Mouse (Mus musculus): ENCODE data around the gene Snx18. TPM values are rescaled to one million over a fixed set of nuclear protein-coding genes. Genes with fewer than 3 reads are reported as not detected.

The Snx18 gene
- 54.6 and 73.7 TPM in 2 replicates for polyA plus RNA-seq (2012; rRNA removed)

DNA sequence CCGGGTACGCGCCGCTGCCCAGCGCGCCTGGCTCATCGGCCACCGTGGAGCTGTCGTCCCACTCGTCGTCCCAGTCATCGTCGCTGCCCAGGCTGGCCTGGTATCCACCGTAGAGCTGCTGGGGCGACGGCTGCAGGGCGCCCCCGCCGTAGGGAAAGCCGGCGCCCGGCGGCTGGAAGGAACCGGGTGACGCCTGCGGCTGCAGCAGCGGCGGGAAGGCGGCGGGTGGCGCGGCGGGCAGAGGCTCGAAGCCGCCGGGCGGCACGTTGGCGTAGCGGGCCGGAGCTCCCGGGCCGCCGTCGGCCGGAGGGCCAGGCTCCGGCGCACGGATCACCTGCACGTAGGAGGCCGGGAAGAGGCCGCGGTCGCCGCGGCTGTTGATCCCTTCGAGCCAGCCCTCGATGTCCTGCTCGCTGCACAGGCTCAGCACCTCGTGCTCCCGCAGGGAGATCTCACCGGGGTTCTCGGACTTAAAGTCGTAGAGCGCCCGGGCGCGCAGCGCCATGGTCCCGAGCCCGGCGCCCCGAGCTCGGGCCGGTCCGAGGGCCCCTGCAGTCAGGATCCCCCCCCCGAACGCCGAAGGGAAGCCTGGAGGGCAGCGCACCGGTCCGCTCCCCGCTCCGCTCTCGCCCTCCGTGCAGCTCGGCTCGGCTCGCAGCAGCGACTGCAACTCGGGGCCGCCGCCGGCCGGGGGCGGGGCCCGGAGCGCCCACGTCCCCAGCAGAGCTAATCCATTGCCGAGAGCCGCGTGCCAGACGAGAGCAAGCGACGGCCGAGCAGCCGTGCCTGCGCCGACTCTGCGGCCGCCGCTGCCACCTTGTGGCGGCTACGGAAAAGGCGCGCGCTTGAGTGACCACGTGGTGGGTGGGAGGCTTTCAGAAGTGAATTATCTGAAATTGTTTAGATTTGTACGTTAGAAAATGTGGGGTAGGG is at the start of gene Snx18:
Snx18 (minus strand) TSS at position 674 of the 933 bp plus-strand sequence.

GRCm38 (mm10) chr13:113663151-113663779 is 44.9 kb upstream of the Snx18 start, which contains the start of gene Hspb3:
Hspb3 (minus strand) TSS chr13:113663676.

Other genes starting within 250 kb of the Snx18 start
- not detected in 2 replicates for gene Hspb3, start 45.1 kb upstream of the Snx18 start, polyA plus RNA-seq (2012; rRNA removed)
- 3.2 and 4.5 TPM in 2 replicates for gene Arl15, start 175.9 kb upstream of the Snx18 start, polyA plus RNA-seq (2012; rRNA removed)

Data from ovary, adult 2 months (tissue).